Mouse (Mus musculus): Measurements from ENCODE around the gene Gm43552.
"Not testable (repeated sequence)": the region's sequence is repeated elsewhere in the genome, so short reads cannot be mapped to it uniquely, and the experiment has no call there.

Gene Gm43552

GRCm38 (mm10) chr5:65489830-65490229 lies 2.8 kb downstream of the Gm43552 start:
- DNase-seq = no peak

GRCm38 (mm10) chr5:65488725-65489124 lies 3.9 kb downstream of the Gm43552 start:
- no peak for DNase-seq

GRCm38 (mm10) chr5:65487381-65487780 lies 5.3 kb downstream of the Gm43552 start:
- DNase-seq = no peak

GRCm38 (mm10) chr5:65486514-65486913 lies 6.1 kb downstream of the Gm43552 start:
- no peak for DNase-seq

GRCm38 (mm10) chr5:65482996-65483395 lies 9.6 kb downstream of the Gm43552 start:
- DNase-seq = no peak

- DNase-seq = no peak
Observed at GRCm38 (mm10) chr5:65480511-65480910, 12.1 kb downstream of the Gm43552 start.

- no peak for DNase-seq
Observed at GRCm38 (mm10) chr5:65479681-65480445, 12.8 kb downstream of the Gm43552 start.

GRCm38 (mm10) chr5:65478224-65478623 lies 14.4 kb downstream of the Gm43552 start:
- peak; percentile 40 for DNase-seq

GRCm38 (mm10) chr5:65476739-65477138 lies 15.9 kb downstream of the Gm43552 start:
- DNase-seq = not testable (repeated sequence)

GRCm38 (mm10) chr5:65475806-65476205 lies 16.8 kb downstream of the Gm43552 start:
- no peak for DNase-seq

- DNase-seq = peak; percentile 48
Observed at GRCm38 (mm10) chr5:65469766-65470165, 22.9 kb downstream of the Gm43552 start.

- no peak for DNase-seq
Observed at GRCm38 (mm10) chr5:65466911-65467310, 25.7 kb downstream of the Gm43552 start.

- no peak for DNase-seq
Observed at GRCm38 (mm10) chr5:65460361-65460760, 32.3 kb downstream of the Gm43552 start.

GRCm38 (mm10) chr5:65459454-65459853 lies 33.2 kb downstream of the Gm43552 start:
- DNase-seq = no peak

- DNase-seq = no peak
Observed at GRCm38 (mm10) chr5:65457846-65458245, 34.8 kb downstream of the Gm43552 start.

- no peak for DNase-seq
Observed at GRCm38 (mm10) chr5:65457086-65457827, 35.4 kb downstream of the Gm43552 start.

- no peak for DNase-seq
Observed at GRCm38 (mm10) chr5:65454771-65455170, 37.9 kb downstream of the Gm43552 start.

GRCm38 (mm10) chr5:65448941-65449340 lies 43.7 kb downstream of the Gm43552 start:
- no peak for DNase-seq

- peak; percentile 91 for DNase-seq
Observed at GRCm38 (mm10) chr5:65447826-65448225, 44.8 kb downstream of the Gm43552 start.

- no peak for DNase-seq
Observed at GRCm38 (mm10) chr5:65446756-65447155, 45.9 kb downstream of the Gm43552 start.

GRCm38 (mm10) chr5:65444981-65445380 lies 47.7 kb downstream of the Gm43552 start:
- no peak for DNase-seq

GRCm38 (mm10) chr5:65438041-65438440 lies 54.6 kb downstream of the Gm43552 start:
- DNase-seq = no peak

- peak; percentile 98 for DNase-seq
Observed at GRCm38 (mm10) chr5:65435806-65436561, 56.6 kb downstream of the Gm43552 start, which contains the start of gene Ugdh. Gene Ugdh (minus strand): TSS chr5:65435949.

Data from cerebellum, adult 11-12 months (tissue).